Mouse (Mus musculus) limb, embryonic 14.5 days (tissue): ENCODE results near the gene Dctpp1. TPM values are rescaled to one million over a fixed set of nuclear protein-coding genes. Genes with fewer than 3 reads are reported as not detected.
A peak's percentile ranks its signal among the peaks of the same experiment; 100 is the strongest.

Source experiments
- ATAC-seq: fragments of 200-750 bp; cut with Nextera tagmentation; 2 replicates; pipeline ENCODE4 v1.8.0; 2017; ENCODE audit warnings: low read depth, moderate number of reproducible peaks, moderate TSS enrichment; ENCODE audit not compliant: low FRiP score
- DNase-seq: peaks from one replicate; pipeline ENCODE4 v3.0.0-alpha.2; 2015; ENCODE audit warnings: low spot score
- H3K27ac ChIP-seq: fragments of 300-500 bp; sonication (generic); replicated peaks from 2 replicates; pipeline ENCODE4 v1.5.1; 2014; ENCODE audit warnings: low read depth, mild to moderate bottlenecking, low read length, moderate library complexity, mixed read lengths
- H3K27me3 ChIP-seq: fragments of 300-500 bp; sonication (generic); 2 replicates; pipeline ENCODE4 v1.6.1; 2014; ENCODE audit warnings: low read length, mixed read lengths; ENCODE audit not compliant: control insufficient read depth, insufficient read depth
- H3K36me3 ChIP-seq: fragments of 300-500 bp; sonication (generic); 2 replicates; pipeline ENCODE4 v1.6.1; 2014; ENCODE audit warnings: mild to moderate bottlenecking, low read length, moderate library complexity, mixed read lengths; ENCODE audit not compliant: control insufficient read depth, insufficient read depth
- H3K4me1 ChIP-seq: fragments of 300-500 bp; sonication (generic); 2 replicates; pipeline ENCODE4 v1.6.1; 2014; ENCODE audit warnings: antibody characterized with exemption, low read length, mixed read lengths; ENCODE audit not compliant: control insufficient read depth, insufficient read depth
- H3K4me2 ChIP-seq: fragments of 300-500 bp; sonication (generic); replicated peaks from 2 replicates; pipeline ENCODE4 v1.6.1; 2014; ENCODE audit warnings: low read depth, mild to moderate bottlenecking, low read length, moderate library complexity; ENCODE audit not compliant: severe bottlenecking
- H3K4me3 ChIP-seq: fragments of 300-500 bp; sonication (generic); replicated peaks from 2 replicates; pipeline ENCODE4 v1.5.1; 2014; ENCODE audit warnings: low read length
- H3K9ac ChIP-seq: fragments of 300-500 bp; sonication (generic); 2 replicates; pipeline ENCODE4 v1.6.1; 2014; ENCODE audit warnings: mild to moderate bottlenecking, low read depth, low read length, moderate library complexity; ENCODE audit not compliant: severe bottlenecking
- H3K9me3 ChIP-seq: fragments of 300-500 bp; sonication (generic); 2 replicates; pipeline ENCODE4 v1.6.1; 2016; ENCODE audit warnings: low read length; ENCODE audit not compliant: control insufficient read depth
- POLR2A ChIP-seq: fragments of 200-500 bp; IDR thresholded peaks from 2 replicates; pipeline ENCODE4 v1.8.0; 2012; ENCODE audit warnings: inconsistent platforms, mild to moderate bottlenecking, moderate library complexity, borderline replicate concordance; ENCODE audit not compliant: insufficient read depth, insufficient read length; ENCODE audit errors: extremely low read depth
- WGBS: fragments of 180-500 bp; shearing (Covaris S2); extraction: QIAGEN DNeasy Blood & Tissue Kit; methylation state at CpG from one replicate; pipeline ENCODE4 v1.1.7; 2014; 5-methylcytosine and 5-hydroxymethylcytosine counted together
- polyA plus RNA-seq, 2 experiments: library from polyadenylated mRNA; depleted of rRNA in 1 of 2; stranded (reverse) in 1 of 2; unstranded in 1 of 2; fragments of >200 nt; fragmentation: Nextera tagmentation in 1 of 2; extraction: Ambion mirVana in 1 of 2; gene quantifications; 2 replicates each; pipeline versions ENCODE4 v1.2.1 to v1.2.3; 2012 to 2014

Gene Dctpp1
- polyA plus RNA-seq, 2 experiments = 100 to 177 TPM

GRCm38 (mm10) chr7:127285154-127285553, 24.6 kb upstream of the Dctpp1 start:
- H3K36me3 ChIP-seq = no peaks in the 10 kb centered on the region
- 79% methylated on average over 6 of the region's 10 CpGs for WGBS
- no peak overlapping the region for H3K4me2 ChIP-seq
- no peaks in the 10 kb centered on the region for H3K4me1 ChIP-seq
- H3K27ac ChIP-seq = no peak overlapping the region
- H3K9me3 ChIP-seq = peaks cover 15% of the 10 kb centered on the region
- H3K4me3 ChIP-seq = no peak overlapping the region
- H3K27me3 ChIP-seq = no peaks in the 10 kb centered on the region
- no peak for TF ChIP-seq POLR2A
- no peak for ATAC-seq
- DNase-seq = no peak
- H3K9ac ChIP-seq = no peak overlapping the region

- H3K36me3 ChIP-seq = no peaks in the 10 kb centered on the region
- H3K9me3 ChIP-seq = peaks cover 4% of the 10 kb centered on the region; the same call in 1 of the 2 replicates
- no peak overlapping the region for H3K4me2 ChIP-seq
- H3K4me3 ChIP-seq = no peak overlapping the region
- ATAC-seq (no peak), DNase-seq (no peak)
- H3K4me1 ChIP-seq = no peaks in the 10 kb centered on the region
- H3K9ac ChIP-seq = no peak overlapping the region
- TF ChIP-seq POLR2A = no peak
- no peak overlapping the region for H3K27ac ChIP-seq
- no peaks in the 10 kb centered on the region for H3K27me3 ChIP-seq
- WGBS = 81% methylated on average over 2 of the region's 2 CpGs
Observed at GRCm38 (mm10) chr7:127282190-127282589, 21.7 kb upstream of the Dctpp1 start.

- WGBS = 71% methylated on average over 4 of the region's 4 CpGs
Observed at GRCm38 (mm10) chr7:127281114-127281513, 20.6 kb upstream of the Dctpp1 start.

GRCm38 (mm10) chr7:127280092-127280491, 19.6 kb upstream of the Dctpp1 start:
- no peak overlapping the region for H3K4me2 ChIP-seq
- H3K36me3 ChIP-seq = no peaks in the 10 kb centered on the region
- H3K27me3 ChIP-seq = no peaks in the 10 kb centered on the region
- ATAC-seq = no peak
- H3K4me1 ChIP-seq = no peaks in the 10 kb centered on the region
- H3K27ac ChIP-seq = no peak overlapping the region
- no peak overlapping the region for H3K4me3 ChIP-seq
- H3K9me3 ChIP-seq = no peaks in the 10 kb centered on the region
- no peak overlapping the region for H3K9ac ChIP-seq
- TF ChIP-seq POLR2A = no peak
- 61% methylated on average over 3 of the region's 3 CpGs for WGBS
- DNase-seq = no peak

More at GRCm38 (mm10) chr7:127281114-127281513, 20.6 kb upstream of the Dctpp1 start:
- Histone ChIP-seq H3K36me3 (no peaks in the 10 kb centered on the region), H3K27ac (no peak overlapping the region), H3K4me1 (no peaks in the 10 kb centered on the region), H3K4me3 (no peak overlapping the region), H3K9ac (no peak overlapping the region), H3K27me3 (no peaks in the 10 kb centered on the region), H3K4me2 (no peak overlapping the region), H3K9me3 (no peaks in the 10 kb centered on the region)
- DNase-seq (no peak), ATAC-seq (no peak)
- no peak for TF ChIP-seq POLR2A

- H3K9ac ChIP-seq = no peak overlapping the region; the same call in 1 of the 2 replicates
- no peaks in the 10 kb centered on the region for H3K9me3 ChIP-seq
- TF ChIP-seq POLR2A = no peak
- 21% methylated on average over 8 of the region's 8 CpGs for WGBS
- no peaks in the 10 kb centered on the region for H3K36me3 ChIP-seq
- no peak overlapping the region for H3K4me3 ChIP-seq
- no peaks in the 10 kb centered on the region for H3K27me3 ChIP-seq
- no peaks in the 10 kb centered on the region for H3K4me1 ChIP-seq
- ATAC-seq (no peak), DNase-seq (peak; percentile 14)
- no peak overlapping the region for H3K27ac ChIP-seq
- no peak overlapping the region for H3K4me2 ChIP-seq
Observed at GRCm38 (mm10) chr7:127278311-127278710, 17.8 kb upstream of the Dctpp1 start.

- Histone ChIP-seq H3K9me3 (no peaks in the 10 kb centered on the region), H3K27ac (no peak overlapping the region), H3K4me2 (no peak overlapping the region), H3K4me3 (no peak overlapping the region), H3K36me3 (peaks cover 8% of the 10 kb centered on the region), H3K4me1 (0 out of 2 replicates have a peak, but pooled peaks cover 3% of the 10 kb centered on the region), H3K9ac (no peak overlapping the region), H3K27me3 (no peaks in the 10 kb centered on the region)
- DNase-seq (no peak), ATAC-seq (no peak)
- WGBS = 67% methylated on average over 5 of the region's 5 CpGs
- no peak for TF ChIP-seq POLR2A
Observed at GRCm38 (mm10) chr7:127276519-127276961, 16.0 kb upstream of the Dctpp1 start.
